Mouse (Mus musculus) kidney, adult 2 months (tissue): ENCODE results near the gene Mul1. TPM values are rescaled to one million over a fixed set of nuclear protein-coding genes. Genes with fewer than 3 reads are reported as not detected.

Experiments
- DNase-seq: peaks from one replicate; pipeline ENCODE4 v3.0.0; 2021
- H3K27ac ChIP-seq: fragments of 200-500 bp; 2 replicates; pipeline ENCODE4 v1.5.1; 2012; ENCODE audit warnings: low read depth, low read length, control low read depth, inconsistent platforms; ENCODE audit not compliant: insufficient read depth
- H3K27me3 ChIP-seq: fragments of 200-500 bp; replicated peaks from 2 replicates; pipeline ENCODE4 v1.6.1; 2012; ENCODE audit warnings: mild to moderate bottlenecking, moderate library complexity, low read length, inconsistent platforms; ENCODE audit not compliant: control insufficient read depth, insufficient read depth
- H3K36me3 ChIP-seq: fragments of 200-500 bp; 2 replicates; pipeline ENCODE4 v1.6.1; 2012; ENCODE audit warnings: mild to moderate bottlenecking, moderate library complexity, low read length, inconsistent platforms; ENCODE audit not compliant: control insufficient read depth, insufficient read depth
- H3K4me1 ChIP-seq: fragments of 200-500 bp; 2 replicates; pipeline ENCODE4 v1.6.1; 2011; ENCODE audit warnings: low read length; ENCODE audit not compliant: control insufficient read depth, insufficient read depth
- H3K4me3 ChIP-seq: fragments of 200-500 bp; 2 replicates; pipeline ENCODE4 v1.5.1; 2011; ENCODE audit warnings: mild to moderate bottlenecking, low read depth, low read length, control low read depth; ENCODE audit not compliant: insufficient read depth
- CTCF ChIP-seq: fragments of 200-500 bp; conservative IDR thresholded peaks from 2 replicates; pipeline ENCODE4 v1.5.1; 2011; ENCODE audit warnings: low read depth, mild to moderate bottlenecking, control low read depth, low read length, moderate library complexity, mixed read lengths; ENCODE audit not compliant: insufficient read depth, insufficient read length
- POLR2A ChIP-seq: fragments of 200-500 bp; IDR thresholded peaks from one replicate; pipeline ENCODE4 v1.6.1; 2011; ENCODE audit warnings: low read depth, low read length, control low read depth
- WGBS: fragments of 180-500 bp; shearing (Covaris S2); methylation state at CpG from one replicate; pipeline ENCODE4 v1.1.7; 2018; 5-methylcytosine and 5-hydroxymethylcytosine counted together
- polyA plus RNA-seq: library from polyadenylated mRNA; depleted of rRNA; stranded (reverse); fragments of >200 nt; gene quantifications from 2 replicates; pipeline ENCODE4 v1.2.3, GENCODE M21; 2012

Gene Mul1
- polyA plus RNA-seq, 1 experiment: 31.3 TPM

DNA sequence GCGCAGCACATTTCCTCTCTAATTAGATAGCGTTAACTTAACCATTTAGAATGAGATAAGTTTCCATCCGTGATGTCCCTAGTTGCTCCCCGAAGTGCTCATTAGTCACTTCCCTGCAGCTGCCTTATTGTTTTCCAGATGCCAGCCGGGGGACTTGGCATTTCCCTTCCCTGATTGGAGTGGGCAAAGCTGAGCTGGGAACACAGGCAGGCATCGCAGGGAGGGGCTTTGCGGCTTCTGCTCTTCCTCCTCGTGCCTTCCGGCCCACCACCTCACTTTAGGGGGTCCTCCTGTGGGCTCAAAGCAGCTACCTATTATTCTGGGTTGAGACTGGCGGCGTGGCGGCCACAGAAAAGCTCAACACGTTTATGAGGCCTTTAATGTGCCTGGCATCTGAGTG, 12.5 kb downstream of the Mul1 start:
- Histone ChIP-seq H3K4me3 (no peak overlapping the region), H3K27me3 (no peaks in the 10 kb centered on the region), H3K4me1 (no peaks in the 10 kb centered on the region), H3K27ac (no peak overlapping the region), H3K36me3 (no peaks in the 10 kb centered on the region)
- DNase-seq: no peak
- TF ChIP-seq POLR2A (no peak), CTCF (no peak)
- WGBS: 27% methylated on average over 13 of the region's 13 CpGs

- no peak overlapping the region for H3K4me3 ChIP-seq
- no peaks in the 10 kb centered on the region for H3K27me3 ChIP-seq
- no peaks in the 10 kb centered on the region for H3K4me1 ChIP-seq
- TF ChIP-seq POLR2A (no peak), CTCF (peak; percentile 94)
- 2% methylated on average over 8 of the region's 8 CpGs for WGBS
- H3K36me3 ChIP-seq: no peaks in the 10 kb centered on the region
- H3K27ac ChIP-seq: no peak overlapping the region
- DNase-seq: peak; percentile 93
Observed at GRCm38 (mm10) chr4:138447387-138447786, 12.9 kb downstream of the Mul1 start.

- 51% methylated on average over 15 of the region's 15 CpGs for WGBS
- DNase-seq: no peak
- TF ChIP-seq POLR2A: no peak
- no peak for TF ChIP-seq CTCF
Observed at GRCm38 (mm10) chr4:138447827-138448602, 13.5 kb downstream of the Mul1 start.

DNA sequence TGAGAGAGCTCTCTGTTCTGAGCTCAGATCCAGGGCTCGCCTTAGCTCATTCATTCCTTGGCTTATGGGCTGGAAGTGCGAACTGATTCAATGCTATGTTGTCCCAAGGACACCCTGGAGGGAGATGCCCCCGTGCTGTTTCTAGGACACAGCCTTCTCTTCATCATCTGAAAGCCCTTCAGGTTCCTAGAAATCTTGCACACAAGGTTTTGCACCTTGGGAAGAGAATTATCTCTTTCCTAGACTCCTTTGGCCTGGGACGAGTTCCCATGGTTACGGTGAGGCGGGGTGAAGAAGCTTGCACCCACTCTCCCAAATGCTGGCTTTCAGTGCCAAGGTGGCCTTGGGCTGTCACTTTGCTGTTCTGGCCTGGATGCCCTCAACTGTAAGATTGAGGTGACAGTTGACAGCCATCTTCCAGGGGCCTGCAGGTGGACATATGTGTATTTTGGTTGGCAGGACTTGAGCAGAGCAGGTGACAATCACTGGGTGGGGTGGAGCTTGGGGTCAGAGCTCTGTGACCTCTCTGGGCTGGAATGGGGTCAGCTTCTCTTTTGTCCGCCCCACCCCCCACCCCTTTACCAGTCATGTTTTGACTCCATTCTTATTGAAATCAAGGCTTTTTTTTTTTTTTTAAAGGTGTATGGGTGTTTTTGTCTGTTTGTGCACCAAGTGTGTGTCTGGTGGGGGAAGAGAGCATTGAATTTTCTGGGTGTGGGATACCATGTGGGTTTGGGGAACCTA, 14.6 kb downstream of the Mul1 start:
- H3K27me3 ChIP-seq: no peaks in the 10 kb centered on the region
- no peaks in the 10 kb centered on the region for H3K4me1 ChIP-seq
- H3K36me3 ChIP-seq: no peaks in the 10 kb centered on the region
- H3K4me3 ChIP-seq: no peak overlapping the region
- no peak for DNase-seq
- TF ChIP-seq CTCF: no peak
- TF ChIP-seq POLR2A: no peak
- WGBS: 85% methylated on average over 7 of the region's 7 CpGs
- H3K27ac ChIP-seq: no peak overlapping the region

More at GRCm38 (mm10) chr4:138447827-138448602, 13.5 kb downstream of the Mul1 start:
- H3K36me3 ChIP-seq: no peaks in the 10 kb centered on the region
- H3K27ac ChIP-seq: no peak overlapping the region
- no peaks in the 10 kb centered on the region for H3K4me1 ChIP-seq
- no peak overlapping the region for H3K4me3 ChIP-seq
- no peaks in the 10 kb centered on the region for H3K27me3 ChIP-seq

GRCm38 (mm10) chr4:138449636-138450314, 15.3 kb downstream of the Mul1 start:
- DNase-seq: no peak
- TF ChIP-seq CTCF: no peak
- TF ChIP-seq POLR2A: no peak
- H3K4me1 ChIP-seq: no peaks in the 10 kb centered on the region
- H3K4me3 ChIP-seq: no peak overlapping the region
- no peaks in the 10 kb centered on the region for H3K36me3 ChIP-seq
- WGBS: 84% methylated on average over 12 of the region's 12 CpGs
- no peaks in the 10 kb centered on the region for H3K27me3 ChIP-seq
- no peak overlapping the region for H3K27ac ChIP-seq

DNA sequence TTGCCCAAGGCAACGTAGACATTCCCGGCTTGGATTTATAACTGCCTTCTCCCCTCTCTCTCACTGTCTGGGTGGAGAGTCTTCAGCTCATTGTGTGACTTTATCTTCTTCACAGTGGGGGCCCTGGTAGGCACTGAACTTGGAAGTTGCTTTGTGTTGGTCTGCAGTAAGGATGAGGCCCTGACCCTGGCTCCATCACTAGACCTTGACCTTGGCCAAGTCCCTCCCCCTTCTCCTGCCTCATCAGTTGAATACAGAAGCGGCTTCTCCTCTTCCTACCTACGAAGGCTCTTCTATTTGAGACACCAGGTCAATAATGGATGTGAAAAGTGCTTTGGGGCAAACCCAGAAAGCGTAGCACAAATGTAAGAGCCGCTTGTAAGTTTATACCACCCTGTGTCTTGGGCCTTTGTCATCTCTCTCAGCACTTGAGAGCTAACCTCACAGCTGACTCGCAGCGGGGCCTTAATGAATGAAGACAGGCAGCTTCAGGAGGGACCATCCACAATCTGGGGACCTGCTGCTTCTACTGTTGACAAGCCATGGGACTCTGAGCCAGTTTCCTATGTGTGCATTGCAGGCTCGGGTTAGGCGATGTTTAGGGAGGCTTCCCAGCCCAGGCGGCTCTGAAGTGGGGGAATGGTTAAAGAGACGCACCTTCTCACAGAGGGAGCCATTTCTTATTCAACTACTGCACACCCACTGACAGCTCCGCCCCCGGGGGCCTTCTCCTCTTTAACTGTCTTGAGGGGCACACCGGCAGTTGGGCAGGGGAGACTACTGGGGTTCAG, 18.0 kb downstream of the Mul1 start:
- DNase-seq: peak; percentile 27
- Histone ChIP-seq H3K36me3 (no peaks in the 10 kb centered on the region), H3K27me3 (no peaks in the 10 kb centered on the region), H3K4me3 (no peak overlapping the region), H3K4me1 (peaks cover 7% of the 10 kb centered on the region; the same call in 1 of the 2 replicates), H3K27ac (no peak overlapping the region)
- TF ChIP-seq POLR2A: no peak
- no peak for TF ChIP-seq CTCF
- 73% methylated on average over 15 of the region's 15 CpGs for WGBS
